Mouse (Mus musculus) adrenal gland, postnatal 36 days (tissue): ENCODE measurements around the gene Gpr88. TPM values are rescaled to one million over a fixed set of nuclear protein-coding genes. Genes with fewer than 3 reads are reported as not detected.

Experiments used
- DNase-seq, 2 experiments: peaks; one replicate each; pipeline ENCODE4 v3.0.0; 2021; ENCODE audit warnings: mixed read lengths in 1 of 2
- long read RNA-seq, 2 experiments: library from polyadenylated mRNA; stranded (forward); transcript quantifications; one replicate each; pipeline ENCODE4 v2.0.0; 2021; ENCODE audit warnings: borderline sequencing depth in 2 of 2
- total RNA-seq, 2 experiments: library from RNA; stranded (reverse); gene quantifications; 2 replicates each; pipeline ENCODE4 v1.2.3; 2021

Gpr88 gene
- under 1 TPM; 0.26 to 0.63 TPM for total RNA-seq
- long read RNA-seq, experiment 1, partial matches to known transcripts, result 0 of 1 reads
- long read RNA-seq, experiment 1, other reads (novel, unspliced or antisense), result 1 of 1 reads
- long read RNA-seq, experiment 2, result 0 reads

- peak; percentile 21 to 37 for DNase-seq
These were observed at the start of gene Gpr88 for GRCm38 (mm10) chr3:116253077-116253531. Gene Gpr88 (minus strand): TSS chr3:116253503.

- DNase-seq, result no peak
These were observed 49.3 kb upstream of the Gpr88 start for GRCm38 (mm10) chr3:116302581-116302980.

DNA sequence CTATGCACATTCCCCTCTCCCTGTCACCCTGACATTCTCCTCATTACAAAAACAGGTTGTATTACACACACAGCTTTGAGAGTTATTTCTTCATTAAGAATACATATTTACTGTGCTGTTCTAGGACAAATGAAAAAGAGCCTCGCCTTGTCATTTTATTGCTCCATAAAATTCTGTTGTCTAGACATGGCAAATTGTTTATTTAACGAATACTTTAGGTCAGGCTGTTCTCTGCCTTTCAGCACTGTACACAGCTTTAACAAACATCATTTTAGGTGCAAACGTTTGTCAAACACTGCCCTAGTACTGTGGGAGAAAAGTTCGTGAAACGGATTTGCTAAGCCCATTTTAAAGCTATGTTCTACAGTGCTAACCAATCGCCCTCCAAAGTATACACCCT, 48.5 kb upstream of the Gpr88 start:
- DNase-seq, result no peak

DNA sequence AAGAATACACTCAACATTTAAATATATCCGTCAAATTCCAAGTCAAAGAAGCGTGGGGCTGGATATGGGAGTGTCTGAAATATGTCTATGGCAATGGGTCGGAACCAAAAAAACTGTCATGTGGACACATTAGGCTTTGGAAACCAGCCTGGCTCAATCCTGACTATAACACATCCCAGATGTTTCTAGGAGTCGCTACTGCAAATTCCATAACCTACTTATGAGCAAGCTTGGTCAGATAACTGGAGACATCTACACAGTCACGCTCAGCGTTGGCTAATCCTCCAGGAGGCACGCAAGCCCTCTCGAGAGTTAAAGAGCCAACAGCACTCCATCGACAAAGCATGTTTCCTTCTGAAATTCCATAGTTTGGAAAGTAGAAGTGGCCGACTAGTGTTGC, 45.4 kb upstream of the Gpr88 start:
- no peak for DNase-seq

DNA sequence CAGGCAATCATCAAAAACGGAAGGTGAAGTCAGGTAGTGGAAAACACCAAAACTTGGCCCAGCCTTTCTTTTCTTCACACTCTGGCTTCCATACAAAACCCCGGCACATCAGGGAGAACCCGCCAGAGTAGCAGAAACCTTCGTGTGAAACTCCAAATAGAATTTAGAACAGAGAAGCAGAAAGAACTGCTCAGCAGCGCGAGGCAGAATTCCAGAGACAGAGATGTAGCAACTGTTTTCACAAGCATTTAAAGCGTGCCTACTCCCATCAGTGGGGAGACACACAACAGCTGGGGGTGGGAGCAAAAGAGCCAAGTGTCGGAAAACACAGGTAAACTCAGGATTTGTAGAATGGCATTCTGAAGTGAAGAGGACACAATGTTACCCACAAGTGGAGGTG, 44.7 kb upstream of the Gpr88 start:
- DNase-seq, result no peak

- DNase-seq, result no peak
These were observed 43.9 kb upstream of the Gpr88 start for GRCm38 (mm10) chr3:116297170-116297569.

DNA sequence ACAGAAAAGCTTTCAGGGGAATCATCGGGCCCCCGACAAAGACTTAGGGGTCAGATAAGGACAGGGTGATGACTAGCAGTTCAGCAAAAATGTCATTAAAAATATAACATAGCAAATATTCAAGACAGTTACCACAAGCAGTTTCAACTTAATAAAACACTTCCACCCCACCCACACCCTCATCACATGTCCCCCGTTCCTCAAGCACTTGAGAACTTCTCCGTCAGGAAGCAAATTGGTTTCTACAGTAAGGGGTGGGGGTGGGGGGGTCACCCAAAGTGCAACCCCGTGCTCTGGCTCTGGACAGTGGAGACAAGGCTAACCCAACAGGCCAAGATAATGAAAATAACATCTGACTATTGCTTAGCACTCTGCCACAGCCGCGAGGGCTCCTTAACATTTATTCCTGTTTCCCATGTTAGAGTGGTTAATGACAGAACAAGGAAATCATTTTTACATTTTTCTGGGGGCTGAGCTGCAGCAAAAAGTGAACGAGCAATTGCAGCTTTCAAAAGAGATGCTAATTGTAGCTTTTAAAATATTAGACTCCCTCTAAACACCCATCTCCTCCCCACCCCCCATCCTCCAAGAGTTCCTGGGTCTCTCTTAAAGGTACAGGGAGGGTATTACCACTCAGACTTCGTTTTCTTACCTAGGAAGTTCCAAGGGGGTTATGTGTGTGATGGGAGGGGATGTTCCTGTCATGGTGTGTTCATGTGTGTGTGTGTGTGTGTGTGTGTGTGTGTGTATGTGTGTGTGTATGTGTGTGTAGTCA, 36.9 kb upstream of the Gpr88 start:
- no peak for DNase-seq

GRCm38 (mm10) chr3:116288833-116289232, 35.5 kb upstream of the Gpr88 start:
- no peak for DNase-seq

- no peak for DNase-seq
These were observed 31.4 kb upstream of the Gpr88 start for GRCm38 (mm10) chr3:116284735-116285134.

DNA sequence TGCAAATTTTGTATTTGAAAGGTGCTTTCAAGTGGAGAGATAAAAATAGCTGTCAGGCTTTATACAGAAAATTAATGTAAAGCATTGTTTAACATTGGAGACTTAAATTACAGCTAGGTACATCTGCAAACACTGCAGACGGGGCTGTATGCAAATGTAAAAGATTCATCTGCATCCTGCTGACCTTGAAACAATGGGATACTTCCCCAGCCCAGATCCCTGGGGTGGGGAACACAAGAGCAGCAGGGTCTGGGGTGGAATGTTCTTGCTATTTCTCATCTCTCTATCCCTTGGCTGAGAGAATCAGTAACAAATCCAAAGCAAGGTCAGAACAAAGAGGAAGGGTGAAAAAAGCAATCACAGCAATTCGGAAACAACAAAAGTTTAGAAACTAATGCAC, 30.7 kb upstream of the Gpr88 start:
- DNase-seq, result no peak

GRCm38 (mm10) chr3:116281663-116282062, 28.4 kb upstream of the Gpr88 start:
- DNase-seq, result no peak

DNA sequence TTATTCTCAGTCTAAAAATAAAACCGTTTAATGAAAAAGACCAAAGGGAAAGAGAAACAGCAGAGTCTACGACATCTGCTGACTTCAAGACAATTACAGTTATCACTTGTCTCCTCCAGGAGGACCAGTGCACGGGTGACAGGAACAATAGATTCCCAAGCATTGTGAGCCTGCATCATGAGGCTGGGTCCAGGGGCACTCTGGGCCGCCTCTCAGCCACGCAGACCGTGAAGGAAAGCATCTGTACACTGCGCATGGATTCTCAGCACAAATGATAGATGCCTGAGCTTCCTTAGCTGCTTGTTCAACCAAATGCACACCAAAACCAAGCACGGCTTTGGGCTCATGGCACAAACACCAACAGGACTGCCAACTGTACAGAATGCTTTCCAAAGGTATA, 23.8 kb upstream of the Gpr88 start:
- DNase-seq, result no peak

DNA sequence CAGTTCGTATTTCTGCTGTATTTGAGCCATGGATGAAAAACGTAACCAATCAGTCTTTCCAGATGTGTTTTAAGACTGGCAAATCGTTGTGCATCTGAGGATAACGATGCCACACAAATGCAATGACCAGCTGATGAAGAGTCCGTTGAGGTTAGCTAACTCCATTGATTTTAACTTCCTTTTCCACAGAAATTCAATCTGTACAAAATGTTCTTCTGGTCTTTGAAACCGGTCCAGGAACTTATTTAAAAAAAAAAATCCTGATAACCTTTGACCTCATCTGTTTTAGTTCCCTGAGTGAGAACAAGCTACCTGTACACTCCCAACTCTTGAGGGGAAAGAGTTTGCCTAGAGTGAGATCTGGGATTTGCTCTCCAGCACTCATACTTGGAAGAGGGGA, 18.4 kb upstream of the Gpr88 start:
- DNase-seq, result no peak

DNA sequence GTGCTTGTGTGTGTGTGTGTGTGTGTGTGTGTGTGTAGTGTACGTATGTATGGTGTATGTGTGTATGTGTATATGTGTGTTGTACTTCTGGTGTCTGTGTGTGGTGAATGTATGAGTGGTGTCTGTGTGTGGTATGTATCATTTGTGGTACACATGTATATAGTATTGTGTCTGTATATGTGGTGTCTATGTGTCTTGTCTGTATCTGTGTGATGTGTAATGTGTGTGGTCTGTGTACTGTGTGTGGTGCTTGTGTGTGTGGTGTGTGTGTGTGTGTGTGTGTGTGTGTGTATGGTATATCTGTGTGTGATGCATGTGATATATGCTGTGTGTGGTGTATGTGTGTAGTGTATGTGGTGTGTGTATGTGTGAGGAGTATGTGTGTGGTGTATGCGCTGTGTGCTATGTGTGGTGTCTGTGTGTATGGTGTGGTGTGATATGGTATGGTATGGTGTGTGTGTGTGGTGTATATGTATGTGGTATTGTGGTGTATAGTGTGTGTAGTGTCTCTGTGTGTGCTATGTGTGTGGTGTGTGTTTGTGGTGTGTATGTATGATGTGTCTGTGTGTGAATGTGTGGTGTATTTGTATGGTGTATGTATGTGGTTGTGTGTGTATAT, 13.8 kb upstream of the Gpr88 start:
- no peak for DNase-seq

- DNase-seq, result no peak
These were observed 13.1 kb upstream of the Gpr88 start for GRCm38 (mm10) chr3:116266360-116266759.

DNA sequence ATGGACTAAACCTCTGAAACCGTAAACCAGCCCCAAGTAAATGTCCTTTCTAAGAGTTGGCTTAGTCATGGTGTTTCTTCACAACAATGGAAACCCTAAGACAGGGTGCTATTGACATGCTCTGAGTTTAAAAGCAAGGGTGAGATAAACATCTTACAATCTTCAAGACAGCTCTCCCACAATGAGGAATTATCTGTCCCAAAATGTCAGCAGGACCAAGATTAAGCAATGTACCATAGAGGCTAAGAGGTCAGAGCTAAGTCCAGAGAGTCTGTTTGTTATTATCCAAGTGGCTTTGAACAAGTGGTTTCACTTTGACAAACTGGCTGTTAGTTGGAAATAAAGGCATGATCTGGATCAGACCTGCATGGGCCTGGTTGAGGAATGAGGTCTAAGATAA, 10.7 kb upstream of the Gpr88 start:
- DNase-seq, result no peak

DNA sequence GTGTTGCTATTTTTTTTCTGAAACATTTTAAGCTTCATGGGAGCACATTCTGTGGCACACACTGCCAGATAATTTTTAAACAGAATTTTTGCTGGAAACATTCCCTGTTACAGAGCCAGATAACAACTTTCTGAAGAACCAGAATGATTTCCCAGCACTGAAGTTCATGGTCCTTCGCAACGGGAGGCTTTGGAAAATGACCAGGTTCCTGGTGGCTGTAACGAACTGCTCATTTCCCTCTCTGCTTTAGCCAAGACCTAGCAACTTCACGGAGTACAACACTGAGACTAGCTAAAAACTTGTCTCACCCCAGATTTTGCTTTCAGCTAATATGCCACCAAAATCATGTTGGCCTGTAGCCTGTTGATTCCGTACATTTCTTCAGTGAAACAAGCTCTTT, 9.8 kb upstream of the Gpr88 start:
- no peak for DNase-seq

GRCm38 (mm10) chr3:116256104-116256503, 2.8 kb upstream of the Gpr88 start:
- no peak for DNase-seq

DNA sequence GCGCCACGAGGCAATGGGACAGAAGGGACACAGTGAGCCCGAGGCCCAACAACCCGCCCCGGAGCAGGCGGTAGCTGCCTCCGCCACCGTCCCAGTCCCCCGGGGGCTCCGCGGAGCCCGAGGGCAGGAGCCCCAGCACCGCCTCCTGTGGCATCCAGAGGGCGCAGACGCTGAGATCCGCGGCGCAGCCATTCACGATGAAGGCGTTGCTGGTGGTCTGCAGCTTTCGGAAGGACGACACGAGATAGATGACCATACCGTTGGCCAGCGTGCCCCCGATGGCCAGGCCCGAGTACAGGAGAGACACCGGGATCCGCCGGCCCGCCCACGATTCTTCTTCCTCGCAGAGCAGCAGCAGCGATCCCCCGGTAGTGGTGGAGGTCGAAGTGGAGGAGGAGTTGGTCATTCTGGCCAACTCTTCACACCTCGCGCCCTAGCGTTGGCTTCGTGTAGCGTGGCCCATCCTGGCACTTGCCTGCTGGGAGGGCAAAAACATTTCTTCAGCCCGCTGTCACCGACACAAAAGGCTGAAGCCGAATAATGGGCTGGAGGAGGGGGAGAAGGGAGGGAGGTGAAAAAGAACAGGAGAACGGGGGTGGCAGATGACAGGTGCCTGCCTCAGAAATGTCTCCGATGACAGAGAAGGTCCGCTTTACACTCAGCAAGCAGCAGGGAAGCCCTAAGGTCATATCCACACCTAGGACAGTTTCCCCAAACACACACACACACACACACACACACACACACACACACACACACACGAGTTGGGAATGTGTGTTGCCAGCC, 855 bp downstream of the Gpr88 start:
- peak; percentile 5 to 23 for DNase-seq

DNA sequence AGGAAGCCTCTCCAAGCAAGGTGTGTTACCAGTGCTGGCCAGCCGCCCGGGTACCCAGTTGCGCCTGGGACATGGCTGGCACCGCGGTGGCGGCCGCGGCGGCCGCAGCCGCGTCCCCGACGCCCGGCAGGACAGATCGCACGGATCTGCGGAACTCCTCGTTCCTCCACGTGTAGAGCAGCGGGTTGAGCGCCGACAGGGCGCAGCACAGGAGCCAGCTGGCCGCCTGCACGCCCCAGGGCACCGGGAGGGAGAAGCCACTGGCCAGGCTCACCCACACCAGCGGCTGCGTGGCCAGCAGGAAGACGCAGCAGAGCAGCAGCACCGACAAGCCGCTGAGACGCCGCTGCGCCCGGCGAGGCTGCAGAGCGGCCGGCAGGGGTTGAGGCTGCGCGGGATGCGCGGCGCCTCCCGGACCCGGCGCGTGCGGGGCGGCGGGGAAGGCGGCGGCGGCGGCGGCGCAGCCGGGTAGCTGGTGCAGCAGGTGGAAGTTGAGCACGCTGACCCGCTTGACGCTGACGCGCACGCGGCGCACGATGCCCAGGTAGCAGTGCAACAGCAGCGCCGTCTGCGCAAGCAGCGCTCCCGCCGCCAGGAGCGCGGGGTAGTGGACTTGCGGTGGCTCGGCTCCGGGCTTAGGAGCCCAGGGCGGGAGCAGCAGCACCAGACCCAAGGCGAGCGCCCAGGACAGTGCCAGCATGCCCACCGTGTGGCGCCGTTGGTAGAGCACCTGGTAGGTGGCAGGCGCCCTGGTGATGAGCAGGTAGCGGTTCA, 1.6 kb downstream of the Gpr88 start:
- DNase-seq, result peak; percentile 41 to 59

GRCm38 (mm10) chr3:116249026-116249425, 4.3 kb downstream of the Gpr88 start:
- no peak for DNase-seq

GRCm38 (mm10) chr3:116244476-116244875, 8.8 kb downstream of the Gpr88 start:
- no peak for DNase-seq
